Mouse (Mus musculus) spleen, embryonic (tissue): Measurements from ENCODE around the gene Sfxn1.

Experiments
- CTCF ChIA-PET: fragments of 350-600 bp; sonication (Branson Sonifier 250); formaldehyde crosslinking; loops from one replicate; lab custom pipeline; 2022; lab: Charles Lee

Sfxn1 gene

DNA sequence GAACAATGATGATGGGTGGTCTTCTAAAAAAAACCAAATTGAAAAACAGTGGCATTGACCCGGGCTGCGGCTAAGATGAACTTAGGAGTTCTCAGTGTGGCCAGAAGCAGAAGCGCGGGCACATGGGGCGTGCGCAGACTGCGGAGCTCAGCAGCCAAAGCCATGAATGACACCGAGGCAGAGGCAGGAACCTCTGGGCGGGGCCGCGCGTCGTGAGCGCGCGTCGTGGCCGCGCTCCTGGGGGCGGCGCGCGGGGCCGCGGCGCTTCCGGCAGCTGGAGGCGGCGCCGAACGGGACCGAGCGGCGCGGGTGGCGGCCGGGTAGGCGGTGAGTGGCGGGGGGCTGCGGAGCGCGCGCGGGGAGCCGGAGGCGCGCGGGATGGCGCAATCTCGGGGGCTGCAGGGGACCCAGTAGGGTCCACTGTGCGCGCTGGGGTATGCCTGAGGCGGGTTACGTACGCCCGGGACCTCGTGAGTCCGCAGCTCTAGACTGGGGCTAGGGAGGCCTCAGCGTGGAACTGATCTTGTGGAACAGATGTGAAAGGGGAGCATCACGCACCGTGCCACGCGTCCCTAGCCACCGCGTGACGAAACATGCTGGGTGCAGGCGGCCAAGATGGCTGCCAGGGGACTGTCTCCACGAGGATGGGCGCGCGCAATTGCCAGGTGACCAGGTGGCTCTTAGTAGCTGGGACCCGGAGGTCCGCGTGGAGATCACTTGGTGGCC, at the start of gene Sfxn1:
Sfxn1 (plus strand) TSS at position 264 of the 726 bp plus-strand sequence.
- CTCF ChIA-PET, result no interaction called here

DNA sequence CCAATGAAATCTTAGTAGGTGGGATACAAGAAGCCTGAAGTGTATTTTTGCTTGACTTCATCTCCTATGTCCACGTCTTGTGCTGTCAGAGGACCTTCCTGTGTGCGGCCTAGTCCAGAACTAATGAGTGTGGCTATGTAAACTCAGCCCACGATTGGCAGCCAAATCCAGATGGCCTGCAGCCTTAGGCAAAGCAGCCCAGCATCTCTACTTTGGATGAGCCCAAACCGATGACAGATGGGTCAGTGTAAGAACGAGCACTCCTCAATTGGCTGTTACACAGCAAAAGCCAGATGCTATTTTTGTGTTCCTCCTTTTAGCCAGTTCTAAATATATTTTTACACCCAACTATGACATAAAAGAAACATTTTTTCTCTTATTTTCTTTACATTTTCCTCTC, 48.4 kb upstream of the Sfxn1 start:
- CTCF ChIA-PET, result no interaction called here

DNA sequence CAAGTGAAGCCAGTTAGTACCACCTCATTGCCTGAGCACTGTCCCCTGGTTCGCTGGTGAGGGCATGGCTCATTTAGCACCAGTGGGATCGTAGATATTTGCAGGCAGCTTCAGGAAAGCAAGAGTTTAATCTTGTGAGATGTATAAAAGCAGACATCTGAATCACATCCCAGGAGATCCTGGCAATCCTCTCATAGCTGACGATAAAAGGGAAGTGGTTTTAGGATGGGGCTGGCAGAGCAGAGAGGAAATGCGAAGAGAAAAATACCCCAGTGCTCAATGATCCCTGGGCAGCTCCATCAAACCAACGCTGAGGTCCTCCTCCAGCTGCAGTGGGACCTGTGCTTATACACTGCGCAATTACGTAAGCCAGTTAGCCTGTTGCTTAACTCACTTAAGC, 44.6 kb upstream of the Sfxn1 start:
- CTCF ChIA-PET, result no interaction called here

DNA sequence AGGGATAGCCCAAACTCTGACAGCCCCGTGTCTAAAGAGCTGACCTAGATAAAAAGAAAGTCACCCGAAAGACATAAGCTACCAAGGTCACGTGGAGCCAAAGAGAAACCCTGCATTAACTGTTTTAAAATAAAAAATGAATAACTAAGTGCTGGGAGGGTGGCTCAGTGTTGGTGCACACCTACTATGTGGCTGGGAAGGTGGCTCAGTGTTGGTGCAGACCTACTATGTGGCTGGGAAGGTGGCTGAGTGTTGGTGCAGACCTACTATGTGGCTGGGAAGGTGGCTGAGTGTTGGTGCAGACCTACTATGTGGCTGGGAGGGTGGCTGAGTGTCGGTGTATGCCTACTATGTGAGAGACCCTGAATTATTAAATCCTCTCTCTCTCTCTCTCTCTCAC, 38.0 kb upstream of the Sfxn1 start:
- CTCF ChIA-PET, result no interaction called here

DNA sequence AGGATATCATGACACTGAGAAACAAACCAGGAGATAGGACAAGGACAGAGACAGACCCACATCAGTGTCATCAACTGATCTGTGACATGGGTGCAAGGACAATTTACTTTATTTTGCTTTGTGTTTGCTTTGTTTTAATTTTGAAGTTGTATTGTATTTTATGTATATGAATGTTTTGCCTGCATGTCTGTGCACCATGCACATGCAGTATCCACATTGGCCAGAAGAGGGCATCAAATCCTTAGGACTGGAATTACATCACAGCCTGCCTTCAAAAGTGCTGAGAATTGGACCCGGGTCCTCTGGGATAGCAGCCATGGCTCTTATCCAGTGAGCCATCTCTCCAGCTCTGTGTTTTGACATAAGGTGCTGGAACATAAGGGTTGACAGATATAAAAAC, 36.1 kb upstream of the Sfxn1 start:
- CTCF ChIA-PET, result no interaction called here

DNA sequence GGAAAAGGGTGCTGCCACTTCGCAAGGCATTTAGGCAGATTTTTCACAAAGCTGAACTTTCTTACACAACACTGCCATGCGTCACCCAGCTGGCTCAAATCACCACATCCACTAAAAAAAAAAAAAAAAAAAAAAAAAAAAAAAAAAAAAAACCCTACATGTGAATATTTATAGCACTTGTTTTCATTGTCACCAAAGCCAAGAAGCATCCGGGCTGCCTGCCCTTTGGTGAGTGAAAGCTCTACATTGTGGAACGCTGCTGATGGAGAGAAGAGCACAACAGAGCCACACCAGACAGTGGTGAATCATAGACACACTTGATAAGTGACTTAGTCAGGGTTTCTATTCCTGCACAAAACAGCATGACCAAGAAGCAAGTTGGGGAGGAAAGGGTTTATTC, 33.7 kb upstream of the Sfxn1 start:
- CTCF ChIA-PET, result no interaction called here

DNA sequence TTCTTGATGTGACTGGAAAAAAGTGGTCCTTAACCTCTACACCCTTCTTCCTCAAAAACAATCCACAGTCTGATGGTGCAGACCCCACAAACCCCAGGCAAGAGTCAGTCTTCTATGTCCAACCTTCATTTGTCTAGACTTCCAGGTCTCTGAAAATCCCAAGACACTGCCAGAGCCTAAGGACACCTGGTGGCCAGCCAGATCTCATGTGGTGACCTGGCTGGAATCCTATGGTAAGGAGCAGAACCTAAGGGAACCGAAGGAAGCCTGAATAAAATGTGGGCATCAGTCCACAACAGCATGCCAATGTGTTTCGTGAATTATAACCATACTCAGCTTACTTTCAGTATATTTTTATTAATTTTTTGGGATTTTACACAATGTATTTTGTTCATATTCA, 31.4 kb upstream of the Sfxn1 start:
- CTCF ChIA-PET, result no interaction called here

DNA sequence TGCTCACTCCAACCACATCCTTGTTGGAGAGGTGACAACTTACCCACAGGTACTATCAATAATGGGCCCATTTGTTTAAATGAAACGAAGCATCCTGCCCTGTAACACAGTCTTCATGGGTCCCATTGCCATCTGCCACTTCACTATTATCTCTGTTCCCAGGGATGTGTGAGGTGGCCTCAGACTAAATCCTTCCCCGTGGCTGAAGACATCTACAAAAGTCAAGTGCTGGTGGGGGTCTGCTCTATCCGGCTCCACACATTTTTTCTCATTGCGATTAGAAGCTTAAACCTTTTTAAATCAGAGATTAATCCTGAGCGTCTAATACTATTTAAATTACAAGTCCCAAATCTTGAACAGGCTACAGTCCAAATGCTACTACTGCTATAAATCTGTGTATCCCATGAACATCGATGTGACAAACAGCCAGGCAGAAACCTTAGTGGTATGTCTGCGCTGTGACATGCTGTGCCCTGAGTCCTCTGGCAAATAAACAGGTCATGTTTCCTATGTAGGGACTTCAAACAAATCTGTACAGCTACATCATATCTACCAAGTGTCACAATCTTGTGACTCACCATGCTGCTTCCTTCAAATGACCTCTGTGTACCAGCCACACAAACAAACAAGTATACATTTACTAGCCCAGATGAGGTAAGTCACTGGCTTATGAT, 22.9 kb upstream of the Sfxn1 start:
- CTCF ChIA-PET, result no interaction called here

DNA sequence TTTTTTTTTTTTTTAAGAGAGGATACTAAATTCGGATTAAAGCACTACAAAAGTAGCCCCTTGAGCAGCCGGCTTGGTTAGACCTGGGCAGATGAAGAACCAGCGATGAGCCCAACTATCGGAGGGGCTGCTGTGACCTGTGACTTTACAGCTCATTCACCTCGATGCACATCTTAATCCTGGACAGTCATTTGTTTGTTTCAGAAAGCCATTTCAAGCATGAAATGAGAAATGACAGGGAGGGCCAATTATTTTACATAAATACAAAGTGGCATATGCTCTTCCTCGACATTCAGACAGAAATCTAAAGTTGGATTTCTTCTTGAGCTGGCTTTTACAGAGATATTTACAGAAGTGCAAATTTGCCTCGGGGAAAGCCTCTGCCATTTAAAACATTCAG, 20.0 kb upstream of the Sfxn1 start:
- CTCF ChIA-PET, result interaction anchor here (0.6 kb wide), 1 partner anchor 108 kb away, joined by 4 read pairs; no protein-coding TSS in a partner anchor

DNA sequence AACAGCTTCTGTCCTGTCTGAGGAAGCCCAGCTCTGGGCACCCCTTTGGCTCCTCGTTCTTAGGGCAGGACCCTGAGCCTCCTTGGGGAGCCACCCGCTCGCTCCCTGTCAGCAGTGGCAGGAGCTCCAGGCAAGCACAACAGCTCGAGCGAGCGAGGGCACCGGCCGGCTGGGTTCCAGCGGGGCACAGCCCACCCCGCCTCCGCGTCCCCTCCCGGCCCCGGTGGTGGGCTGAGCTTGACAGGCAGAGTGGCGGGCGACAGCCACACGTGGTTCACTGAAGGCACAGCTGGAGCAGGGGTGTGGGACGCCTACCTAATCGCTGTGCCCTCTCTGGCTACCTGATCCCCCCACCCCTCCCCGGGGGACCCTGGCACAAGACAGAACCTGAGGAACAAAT, 16.7 kb upstream of the Sfxn1 start:
- CTCF ChIA-PET, result interaction anchor here (0.5 kb wide), 1 partner anchor 1222 kb away, joined by 3 read pairs; no protein-coding TSS in a partner anchor

DNA sequence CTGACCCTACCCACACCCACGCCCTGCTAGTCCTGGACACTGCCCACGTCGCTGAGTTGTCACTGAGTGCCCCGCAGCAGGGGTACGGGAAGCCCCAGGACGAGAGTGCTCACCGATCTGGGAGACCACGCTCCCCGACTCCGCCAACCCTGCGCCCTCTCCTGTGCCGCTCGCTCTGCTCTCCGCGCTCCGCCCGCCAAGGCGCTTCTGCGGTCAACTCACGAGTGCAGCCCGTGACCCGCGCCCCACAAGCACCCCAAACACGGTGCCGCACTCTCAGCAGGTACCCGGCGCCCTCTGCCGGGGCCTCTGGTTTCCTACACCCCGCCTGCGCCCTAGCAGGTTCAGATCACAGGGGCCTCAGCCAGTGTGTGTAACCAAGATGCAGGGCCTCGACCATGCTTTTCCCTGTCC, 16.2 kb upstream of the Sfxn1 start, which contains the start of gene Drd1:
Drd1 (minus strand) TSS at position 258 of the 414 bp plus-strand sequence.
- CTCF ChIA-PET, result interaction anchor here (0.5 kb wide), 1 partner anchor 1222 kb away, joined by 3 read pairs; no protein-coding TSS in a partner anchor

DNA sequence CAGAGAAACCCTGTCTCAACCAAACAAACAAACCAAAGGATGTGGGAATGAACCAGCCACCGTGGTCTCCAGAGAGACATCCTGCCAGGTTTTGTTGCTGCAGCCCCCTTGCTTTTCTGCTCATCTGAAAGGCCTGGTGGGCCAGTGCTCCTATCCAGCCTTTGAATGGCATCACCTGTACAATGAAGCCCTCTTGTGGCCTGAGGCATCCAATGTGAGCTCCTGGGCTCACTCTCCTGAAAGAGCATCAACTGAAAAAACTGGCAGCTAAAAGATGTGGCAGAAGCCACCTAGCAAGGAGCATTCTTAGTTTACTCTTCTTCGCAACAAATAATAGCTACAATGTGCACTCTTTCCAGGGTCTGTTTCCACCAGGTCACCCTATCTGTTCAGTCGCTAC, 9.6 kb upstream of the Sfxn1 start:
- CTCF ChIA-PET, result no interaction called here

DNA sequence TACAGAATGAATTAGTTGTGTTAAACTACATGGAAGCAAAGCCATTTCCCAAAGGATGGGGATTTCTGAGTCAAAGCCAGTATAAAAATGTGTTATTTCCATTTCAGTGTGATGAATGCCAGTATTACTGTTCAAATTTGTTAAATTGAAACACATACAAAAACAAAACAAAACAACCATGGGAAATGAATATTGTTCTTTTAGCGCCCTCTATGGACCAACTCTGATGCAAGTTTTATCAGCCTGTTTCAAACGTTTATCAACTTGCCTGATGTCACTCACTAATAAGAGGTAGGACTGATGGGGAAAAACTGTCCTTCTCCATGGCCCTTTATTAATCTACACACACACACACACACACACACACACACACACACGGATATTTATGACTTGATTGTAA, 8.4 kb upstream of the Sfxn1 start:
- CTCF ChIA-PET, result interaction anchor here (0.6 kb wide), 1 partner anchor 305 kb away, joined by 4 read pairs; no protein-coding TSS in a partner anchor

DNA sequence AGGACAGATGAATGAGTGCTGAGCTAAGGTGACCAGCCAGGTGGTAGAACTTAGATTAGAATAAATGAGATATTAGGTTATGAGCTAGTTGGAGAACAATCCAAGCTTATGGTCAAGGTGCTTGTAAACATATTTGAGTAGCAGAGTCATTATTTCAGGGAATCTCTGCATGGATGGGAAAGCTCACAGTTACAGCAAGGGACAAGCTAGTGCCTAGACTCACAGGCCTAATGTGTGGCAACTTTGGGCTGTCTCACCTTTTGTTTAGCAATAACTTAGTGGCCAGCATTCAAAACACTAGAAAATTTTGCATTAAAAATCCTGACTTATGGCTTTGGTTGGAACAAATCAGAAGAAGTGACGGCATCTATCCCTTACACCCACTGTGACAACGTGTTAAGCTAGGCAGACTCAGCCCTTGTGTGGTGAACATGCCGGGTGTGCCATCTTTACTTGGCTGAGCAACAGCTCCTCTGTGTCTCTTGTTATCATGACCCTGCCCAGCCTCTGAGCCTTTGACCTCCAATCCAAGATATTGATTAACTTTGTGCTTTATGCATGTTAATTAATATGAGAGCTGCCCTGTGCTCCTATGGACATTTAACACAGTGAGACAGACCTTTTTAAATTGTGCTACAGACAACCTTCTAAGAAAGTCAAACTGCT, 5.5 kb upstream of the Sfxn1 start:
- CTCF ChIA-PET, result interaction anchor here (0.5 kb wide), 1 partner anchor 1239 kb away, joined by 3 read pairs; no protein-coding TSS in a partner anchor

DNA sequence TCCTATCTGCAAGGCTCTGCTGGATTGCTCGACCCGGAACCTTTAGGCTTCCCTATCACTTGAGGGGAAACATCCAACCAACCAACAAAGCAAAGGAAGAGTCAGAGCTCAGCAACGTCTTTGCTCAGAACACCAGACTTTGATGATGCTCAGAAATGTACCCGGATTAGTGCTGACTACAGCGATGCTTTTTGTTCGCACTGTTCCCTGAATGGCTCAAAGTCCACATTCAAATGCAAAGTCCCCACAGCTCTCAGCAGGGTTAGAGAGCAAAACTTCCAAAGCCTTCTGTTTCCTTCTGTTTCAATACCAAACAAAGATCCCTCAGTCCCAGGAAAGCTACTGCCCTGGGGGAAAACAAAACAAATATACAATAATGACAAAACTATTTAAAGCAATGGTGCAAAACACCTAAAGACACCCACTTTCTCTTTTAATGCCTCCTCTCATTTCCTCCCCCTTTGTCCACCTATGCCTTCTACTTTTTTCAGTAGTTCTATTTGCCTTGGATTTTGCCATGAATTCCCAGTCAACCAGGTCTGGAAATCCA, 4.0 kb upstream of the Sfxn1 start:
- CTCF ChIA-PET, result no interaction called here

DNA sequence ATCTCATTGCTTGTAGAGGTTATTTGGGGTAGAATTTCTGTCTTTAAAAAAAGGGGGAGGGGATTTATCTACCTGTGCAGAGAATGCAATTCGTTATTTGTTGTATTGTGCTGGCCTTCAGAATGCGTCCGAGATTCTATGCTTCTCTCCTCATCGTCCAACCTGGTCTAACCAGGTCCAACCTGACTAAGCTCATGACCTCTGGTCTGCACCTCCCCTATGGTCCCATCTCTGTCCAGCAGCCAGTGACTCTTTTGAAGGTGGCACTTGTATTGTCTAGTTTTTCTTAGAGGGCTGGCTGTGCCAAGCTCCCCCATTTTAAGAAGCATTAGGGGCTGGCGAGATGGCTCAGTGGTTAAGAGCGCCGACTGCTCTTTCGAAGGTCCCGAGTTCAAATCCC, 658 bp upstream of the Sfxn1 start:
- CTCF ChIA-PET, result interaction anchor here (0.6 kb wide), 1 partner anchor 796 kb away, joined by 3 read pairs; no protein-coding TSS in a partner anchor

DNA sequence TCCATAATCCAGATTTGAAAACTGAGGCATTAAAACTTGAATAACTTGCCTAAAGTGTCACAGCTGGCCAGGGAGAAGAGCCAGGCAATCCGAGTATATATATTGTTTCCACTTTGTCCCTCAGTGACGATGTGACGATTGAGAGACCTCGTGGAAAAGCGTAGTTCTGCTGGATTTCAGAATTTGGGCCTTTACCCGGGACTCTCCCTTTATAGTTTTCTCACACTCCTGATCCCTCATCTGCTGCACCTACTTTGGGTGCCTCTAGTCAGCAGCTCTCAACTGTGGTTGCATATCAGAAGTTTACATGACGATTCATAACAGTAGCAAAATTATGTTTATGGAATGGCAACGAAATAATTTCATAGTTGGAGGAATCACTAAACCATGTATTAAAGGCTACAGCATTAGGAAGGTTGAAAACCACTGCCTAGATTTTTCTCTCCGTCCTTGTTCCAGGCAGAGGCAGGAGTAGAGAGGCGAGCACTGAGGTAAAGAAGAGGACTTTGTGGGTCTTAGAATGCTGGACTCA, 923 bp downstream of the Sfxn1 start:
- CTCF ChIA-PET, result interaction anchor here (0.9 kb wide), 1 partner anchor 656 kb away, joined by 4 read pairs; no protein-coding TSS in a partner anchor

DNA sequence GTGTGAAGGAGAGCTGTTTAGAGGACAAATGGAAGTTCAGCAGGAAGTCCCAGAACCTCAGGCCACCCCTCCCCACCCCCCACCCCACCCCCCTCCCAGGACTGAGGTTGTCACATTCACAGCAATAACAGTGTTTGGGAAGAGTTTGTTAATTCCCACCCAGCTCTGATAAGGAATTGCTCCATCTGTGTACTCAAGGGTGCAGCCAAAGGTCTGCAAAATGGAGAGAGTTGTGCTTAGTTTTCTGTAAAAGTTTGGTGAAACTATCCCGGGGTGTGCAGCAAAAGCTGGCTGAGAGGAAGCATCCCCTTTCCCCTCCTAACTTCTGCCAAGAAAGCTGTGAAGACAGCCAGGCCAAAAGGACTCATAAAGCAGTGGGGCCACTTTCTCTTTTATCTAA, 1.4 kb downstream of the Sfxn1 start:
- CTCF ChIA-PET, result interaction anchor here (0.9 kb wide), 1 partner anchor 656 kb away, joined by 4 read pairs; no protein-coding TSS in a partner anchor

DNA sequence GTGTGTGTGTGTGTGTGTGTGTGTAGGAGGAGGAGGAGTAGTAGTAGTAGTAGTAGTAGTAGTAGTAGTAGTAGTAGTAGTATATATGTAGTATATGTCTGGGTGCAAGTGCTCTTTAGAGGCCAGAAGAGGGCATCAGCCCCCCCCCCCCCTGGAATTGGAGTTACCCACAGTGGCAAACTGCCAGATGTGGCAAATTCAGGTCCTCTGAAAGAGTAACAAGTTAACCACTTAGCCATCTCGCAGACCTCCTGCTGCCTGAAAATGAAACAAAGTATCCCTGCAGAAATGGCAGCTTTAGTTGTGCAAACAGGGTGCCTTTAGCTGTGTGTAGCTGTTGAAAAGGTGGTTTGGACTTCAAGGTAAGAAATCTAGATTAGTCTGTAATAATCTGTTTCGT, 1.8 kb downstream of the Sfxn1 start:
- CTCF ChIA-PET, result interaction anchor here (0.9 kb wide), 1 partner anchor 656 kb away, joined by 4 read pairs; no protein-coding TSS in a partner anchor

DNA sequence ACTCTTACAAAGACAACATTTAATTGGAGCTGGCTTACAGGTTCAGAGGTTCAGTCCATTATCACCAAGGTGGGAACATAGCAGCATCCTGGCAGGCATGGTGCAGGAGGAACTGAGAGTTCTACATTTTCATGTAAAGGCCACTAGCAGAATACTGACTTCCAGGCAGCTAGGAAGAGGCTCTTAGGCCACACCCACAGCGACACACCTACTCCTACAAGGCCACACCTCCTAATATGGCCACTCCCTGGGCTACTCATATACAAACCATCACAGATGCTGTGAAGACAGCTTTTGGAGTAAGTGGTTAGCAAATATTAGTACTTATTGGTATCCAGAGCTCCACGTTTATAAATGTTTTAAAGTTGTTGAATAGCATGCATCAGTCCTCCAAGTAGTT, 3.7 kb downstream of the Sfxn1 start:
- CTCF ChIA-PET, result no interaction called here

DNA sequence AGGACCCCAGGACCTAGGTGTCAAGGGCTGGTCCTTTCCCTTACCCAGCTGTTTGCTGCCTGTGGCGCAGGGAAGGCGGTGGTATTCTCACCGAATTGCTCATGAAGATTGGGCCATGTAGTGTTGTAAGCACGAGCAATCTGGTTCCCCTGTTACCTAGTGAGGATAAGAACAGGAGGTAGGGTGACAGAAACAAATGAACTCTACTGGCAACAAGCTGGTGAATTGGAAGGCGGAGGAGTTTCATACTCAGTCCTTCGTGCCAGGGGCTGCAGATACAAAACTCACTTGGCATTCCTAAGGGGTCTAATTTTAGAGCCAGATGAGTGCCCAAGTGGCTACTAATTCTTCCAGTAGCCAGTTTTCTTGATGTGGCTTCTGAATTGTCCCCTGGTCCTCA, 4.4 kb downstream of the Sfxn1 start:
- CTCF ChIA-PET, result no interaction called here
